Mouse (Mus musculus) liver (tissue): ENCODE measurements around the gene Specc1l.
"Not testable (repeated sequence)": the region's sequence is repeated elsewhere in the genome, so short reads cannot be mapped to it uniquely, and the experiment has no call there.

Source experiments
- DNase-seq: peaks from one replicate; pipeline ENCODE4 v3.0.0-alpha.2; 2020; ENCODE audit warnings: mixed read lengths

The Specc1l gene

DNA sequence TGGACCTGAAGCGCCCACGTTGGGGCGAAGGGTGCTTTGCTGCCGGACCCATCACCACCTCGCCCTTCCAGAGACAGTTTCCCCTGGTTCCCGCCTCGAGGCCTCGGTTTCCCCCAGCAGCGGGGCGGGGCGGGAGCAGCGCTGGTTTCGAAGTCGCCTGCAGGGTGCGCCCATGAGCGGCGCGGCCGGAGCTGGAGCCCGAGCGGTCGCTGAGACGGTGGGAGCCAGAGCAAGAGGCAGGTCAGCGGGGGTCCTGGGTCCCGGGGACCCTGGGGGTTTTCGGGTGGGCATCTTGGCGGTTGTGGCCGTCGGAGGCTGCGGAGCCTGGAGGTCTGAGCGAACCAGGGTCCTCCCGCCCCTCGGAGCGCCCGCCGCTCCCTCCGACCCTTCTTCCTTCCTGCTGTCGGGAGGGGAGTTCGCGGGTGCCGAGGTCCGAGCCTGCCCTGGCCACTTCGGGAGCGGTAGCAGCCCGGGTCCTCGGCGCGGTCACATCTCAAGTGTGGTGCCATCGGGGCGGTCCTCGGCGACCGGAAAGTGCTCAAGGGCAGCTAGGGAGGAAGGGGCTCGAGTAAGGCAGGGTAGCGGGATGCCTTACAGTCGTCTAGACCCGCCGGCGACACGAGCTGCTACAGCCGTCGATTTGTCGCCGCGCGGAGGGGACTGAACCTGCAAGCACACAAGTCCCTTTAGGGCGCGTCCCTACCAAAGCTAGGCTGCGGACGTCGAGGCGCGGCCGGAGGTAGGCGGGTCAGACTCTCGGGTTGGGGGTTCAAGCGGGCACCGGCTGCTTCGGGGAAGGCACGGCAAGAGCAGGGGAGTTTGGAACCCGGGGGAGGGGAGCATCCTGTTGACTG is 105.3 kb downstream of the Specc1l start:
- DNase-seq: peak; percentile 66

DNA sequence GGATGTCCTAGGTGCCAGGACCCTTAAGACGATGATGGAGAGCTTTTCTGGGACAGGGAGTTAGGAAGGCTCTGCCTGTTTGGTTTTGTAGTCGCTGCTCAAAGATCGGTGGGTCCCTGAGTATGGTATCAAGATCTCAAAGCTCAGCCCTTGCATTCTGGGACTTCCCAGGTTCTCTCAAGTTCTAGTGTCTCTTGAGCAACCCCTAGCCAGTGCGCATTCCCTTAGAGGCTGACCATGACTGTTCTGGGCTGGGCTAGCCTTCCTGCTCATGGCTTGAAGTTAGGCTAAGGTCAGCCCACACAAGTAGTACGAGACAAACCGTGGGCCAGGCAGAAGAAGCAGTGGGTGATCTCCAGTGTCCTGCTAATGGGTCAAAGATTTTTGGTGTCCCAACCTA is 106.3 kb downstream of the Specc1l start:
- DNase-seq: no peak

DNA sequence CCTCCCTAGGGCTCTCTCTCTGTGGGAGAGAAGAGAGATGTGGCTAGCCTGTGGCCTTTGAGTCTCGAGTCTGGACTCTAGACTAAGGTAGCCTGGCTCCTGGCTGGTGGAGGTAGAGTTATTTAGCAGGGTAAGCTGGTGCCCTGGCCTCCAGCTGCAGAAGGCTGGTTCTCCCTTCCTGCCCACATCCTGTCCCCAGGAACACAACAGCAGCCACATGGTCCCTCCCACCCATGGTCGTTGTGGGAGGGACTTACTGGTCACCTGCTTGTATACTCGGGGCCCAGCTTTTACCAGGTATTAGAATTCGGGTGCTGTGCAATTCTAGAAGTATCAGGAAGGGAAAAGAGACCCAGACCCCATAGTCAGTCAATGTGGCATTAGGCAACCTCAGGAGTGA is 108.4 kb downstream of the Specc1l start:
- no peak for DNase-seq

DNA sequence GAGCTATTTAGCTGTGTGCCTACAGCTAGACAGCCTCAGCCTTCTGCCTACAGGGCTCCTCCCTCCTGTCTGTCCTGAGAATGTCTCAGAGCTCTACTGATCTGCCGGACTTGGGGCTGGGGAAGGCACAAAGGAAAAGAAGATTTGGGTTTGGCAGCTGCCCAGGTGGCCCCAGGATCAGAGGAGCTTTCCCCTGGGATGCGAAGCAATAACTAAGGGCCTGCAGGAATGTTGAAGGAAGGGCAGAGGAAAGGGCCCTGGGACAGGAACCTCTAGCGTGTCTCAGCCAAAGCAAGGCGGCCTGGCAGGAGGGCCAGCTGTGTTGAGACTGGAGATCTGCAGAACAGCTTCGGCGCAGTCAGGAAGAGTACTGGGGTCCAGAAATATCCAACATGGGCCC is 111.1 kb downstream of the Specc1l start:
- DNase-seq: no peak

DNA sequence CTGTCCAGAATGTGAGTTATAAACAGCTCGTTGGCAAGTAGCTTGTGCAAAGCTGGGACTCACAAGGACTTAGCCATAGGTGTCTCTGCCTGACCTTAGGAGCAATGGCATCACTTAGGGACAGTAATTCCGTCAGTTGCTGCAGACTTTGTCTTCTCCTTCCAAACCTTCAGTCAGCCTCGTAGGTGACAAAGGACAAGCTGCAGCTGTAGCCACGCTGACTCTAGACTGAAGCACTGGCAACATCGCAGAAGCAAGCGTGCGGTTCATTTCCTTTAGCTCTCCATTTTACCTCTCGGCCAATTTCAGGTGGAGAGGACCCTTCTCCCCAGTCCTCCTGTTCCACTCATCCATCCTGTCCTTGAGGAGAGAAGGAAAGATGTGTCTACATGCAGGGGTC is 112.1 kb downstream of the Specc1l start:
- DNase-seq: no peak

GRCm38 (mm10) chr10:75324391-75324790 is 112.5 kb downstream of the Specc1l start:
- DNase-seq: no peak

DNA sequence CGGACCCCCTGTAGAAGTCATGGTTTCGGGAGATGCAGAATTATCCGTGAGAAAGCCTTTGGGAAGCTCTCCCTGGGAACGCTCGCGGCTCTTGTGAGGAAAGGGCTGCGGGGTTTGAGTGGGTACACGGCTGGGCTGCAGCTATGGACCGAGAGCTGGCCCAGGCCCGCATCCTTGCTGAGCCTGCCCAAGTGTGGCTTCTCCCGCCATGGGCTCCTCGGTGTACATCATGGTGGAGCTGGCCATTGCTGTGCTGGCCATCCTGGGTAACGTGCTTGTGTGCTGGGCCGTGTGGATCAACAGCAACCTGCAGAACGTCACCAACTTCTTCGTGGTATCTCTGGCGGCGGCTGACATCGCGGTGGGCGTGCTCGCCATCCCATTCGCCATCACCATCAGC is 113.9 kb downstream of the Specc1l start:
- no peak for DNase-seq

DNA sequence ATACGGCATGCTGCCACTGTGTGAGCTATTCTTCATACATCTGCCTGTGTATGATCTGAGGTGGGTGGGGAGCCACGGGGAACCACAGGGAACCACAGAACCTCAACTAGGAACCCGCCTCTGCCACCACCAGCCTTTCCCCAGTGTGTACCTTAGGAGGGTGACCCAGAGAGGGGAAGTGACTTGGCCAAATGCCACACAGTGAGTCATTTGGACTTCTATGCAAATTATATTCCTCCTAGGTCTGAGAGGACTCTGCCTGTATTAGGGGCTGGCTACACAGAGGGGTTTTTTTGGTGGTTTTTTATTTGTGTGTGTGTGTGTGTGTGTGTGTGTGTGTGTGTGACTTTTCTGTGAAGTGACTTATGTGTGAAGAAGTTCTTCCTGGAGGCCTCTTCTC is 114.7 kb downstream of the Specc1l start:
- peak; percentile 47 for DNase-seq

GRCm38 (mm10) chr10:75327081-75327480 is 115.2 kb downstream of the Specc1l start:
- no peak for DNase-seq

DNA sequence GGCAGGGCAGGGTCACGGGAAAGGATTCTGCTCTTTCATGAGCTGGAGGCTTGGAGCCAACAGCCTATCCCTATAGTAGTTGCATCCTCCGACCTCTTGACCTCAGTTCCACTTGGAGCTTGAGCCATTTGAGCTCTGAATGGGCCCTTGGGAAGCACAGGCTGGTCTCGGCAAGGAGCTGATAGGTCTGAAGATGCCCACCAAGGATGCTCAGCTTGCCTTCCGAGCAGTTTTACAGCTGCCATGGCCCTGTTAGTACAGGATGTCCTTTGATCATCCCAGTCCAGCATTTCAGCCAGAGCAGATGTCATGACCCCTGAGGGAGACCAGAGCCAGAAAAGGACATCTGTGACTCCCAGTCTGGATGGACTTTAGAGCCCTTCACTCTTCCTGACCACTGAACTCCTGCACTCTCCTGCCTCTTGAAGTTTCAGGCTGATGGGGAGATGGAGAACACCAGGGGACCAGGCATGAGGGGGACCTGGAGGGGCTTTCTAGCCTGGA is 116.4 kb downstream of the Specc1l start:
- DNase-seq: no peak

GRCm38 (mm10) chr10:75332268-75332667 is 120.4 kb downstream of the Specc1l start:
- no peak for DNase-seq

DNA sequence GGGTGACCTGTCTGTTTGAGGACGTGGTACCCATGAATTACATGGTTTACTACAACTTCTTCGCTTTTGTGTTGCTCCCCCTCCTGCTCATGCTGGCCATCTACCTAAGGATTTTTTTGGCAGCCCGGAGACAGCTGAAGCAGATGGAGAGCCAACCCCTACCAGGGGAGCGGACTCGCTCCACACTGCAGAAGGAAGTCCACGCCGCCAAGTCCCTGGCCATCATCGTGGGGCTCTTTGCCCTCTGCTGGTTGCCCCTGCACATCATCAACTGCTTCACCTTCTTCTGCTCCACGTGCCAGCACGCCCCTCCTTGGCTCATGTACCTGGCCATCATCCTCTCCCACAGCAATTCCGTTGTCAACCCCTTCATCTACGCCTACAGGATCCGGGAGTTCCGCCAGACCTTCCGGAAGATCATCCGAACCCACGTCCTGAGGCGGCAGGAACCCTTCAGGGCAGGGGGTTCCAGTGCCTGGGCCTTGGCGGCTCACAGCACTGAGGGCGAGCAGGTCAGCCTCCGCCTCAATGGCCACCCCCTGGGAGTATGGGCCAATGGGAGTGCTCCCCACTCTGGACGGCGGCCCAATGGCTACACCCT is 121.4 kb downstream of the Specc1l start:
- no peak for DNase-seq

GRCm38 (mm10) chr10:75334175-75334574 is 122.3 kb downstream of the Specc1l start:
- DNase-seq: no peak

DNA sequence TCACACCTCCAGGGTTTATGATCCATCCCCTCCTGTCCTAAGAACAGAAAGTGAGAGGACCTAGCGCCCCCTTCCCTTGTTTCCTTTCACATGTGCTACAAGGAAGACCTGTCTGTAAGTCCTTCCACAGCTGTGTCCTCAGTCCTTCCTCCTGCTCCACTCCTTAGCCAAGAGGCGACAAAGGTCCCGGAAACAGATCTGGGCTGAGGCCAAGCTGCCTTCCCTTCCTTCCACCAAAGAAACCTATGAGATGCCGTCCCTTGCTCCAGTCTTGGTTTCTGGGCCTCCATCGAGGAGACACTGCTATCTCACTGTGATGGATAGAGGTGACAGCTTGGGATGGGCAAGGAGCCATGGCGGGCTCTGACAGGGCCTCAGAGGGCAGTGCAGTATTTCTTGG is 123.2 kb downstream of the Specc1l start:
- no peak for DNase-seq

DNA sequence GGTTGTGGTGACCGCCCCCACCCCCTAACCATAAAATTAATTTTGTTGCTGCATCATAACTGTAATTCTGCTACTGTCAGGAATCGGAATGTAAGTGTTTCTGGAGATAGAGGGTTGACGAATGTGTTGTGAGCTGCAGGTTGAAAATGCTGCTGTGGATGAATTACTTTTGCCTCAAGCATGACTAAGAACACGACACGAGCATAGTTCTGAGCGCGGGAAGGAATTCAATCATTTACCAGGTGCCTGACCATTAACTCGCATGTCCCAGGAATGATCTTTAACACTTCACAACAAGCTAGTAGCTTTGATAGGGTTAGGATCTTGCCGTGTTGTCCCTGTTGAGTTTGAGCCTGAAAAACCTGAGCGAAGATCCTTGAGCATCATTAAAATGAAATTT is 125.4 kb downstream of the Specc1l start:
- DNase-seq: no peak

- DNase-seq: no peak
Observed at GRCm38 (mm10) chr10:75338852-75339251, 127.0 kb downstream of the Specc1l start.

GRCm38 (mm10) chr10:75339377-75339776 is 127.5 kb downstream of the Specc1l start:
- DNase-seq: no peak

DNA sequence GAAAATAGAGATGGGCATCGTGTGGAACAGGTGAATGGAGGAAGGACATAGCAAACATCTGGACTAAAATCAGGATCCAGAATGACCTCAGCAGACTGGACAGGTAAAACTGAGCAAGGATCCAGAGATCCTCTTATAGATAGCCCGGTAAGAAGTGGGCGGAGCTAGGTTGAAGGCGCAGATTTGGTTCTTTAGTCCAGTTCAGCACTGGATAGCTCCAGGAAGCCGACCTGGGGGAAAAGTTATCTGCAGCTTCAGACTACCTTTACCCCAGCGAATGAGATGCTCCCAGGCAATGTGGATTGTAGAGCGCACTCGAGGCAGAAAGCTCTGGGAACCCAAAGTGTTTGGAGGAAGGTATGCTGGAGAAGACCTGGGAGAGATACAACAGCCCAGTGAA is 130.1 kb downstream of the Specc1l start:
- DNase-seq: no peak

- peak; percentile 47 for DNase-seq
Observed at GRCm38 (mm10) chr10:75344563-75344962, 132.7 kb downstream of the Specc1l start.

- no peak for DNase-seq
Observed at GRCm38 (mm10) chr10:75345265-75345664, 133.4 kb downstream of the Specc1l start.

DNA sequence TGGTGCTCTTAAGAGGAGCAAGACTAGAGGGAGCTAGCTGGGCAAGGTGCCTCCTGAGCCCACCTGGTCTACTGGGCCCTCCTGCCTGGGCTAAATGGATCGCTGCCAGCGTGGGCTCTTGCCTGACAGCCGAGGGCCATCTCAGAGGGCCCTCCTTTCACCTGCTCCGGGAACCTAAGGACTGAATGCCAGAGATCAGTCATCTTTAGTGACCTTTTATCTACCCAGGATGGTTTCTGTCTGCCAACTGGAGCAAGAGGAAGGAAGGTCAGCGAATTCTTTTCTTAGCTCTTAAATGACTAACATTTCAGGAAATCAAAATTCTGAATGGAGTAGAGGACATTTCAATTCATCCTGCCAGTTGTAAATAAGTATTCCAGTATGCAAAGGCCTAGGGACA is 138.7 kb downstream of the Specc1l start:
- no peak for DNase-seq

DNA sequence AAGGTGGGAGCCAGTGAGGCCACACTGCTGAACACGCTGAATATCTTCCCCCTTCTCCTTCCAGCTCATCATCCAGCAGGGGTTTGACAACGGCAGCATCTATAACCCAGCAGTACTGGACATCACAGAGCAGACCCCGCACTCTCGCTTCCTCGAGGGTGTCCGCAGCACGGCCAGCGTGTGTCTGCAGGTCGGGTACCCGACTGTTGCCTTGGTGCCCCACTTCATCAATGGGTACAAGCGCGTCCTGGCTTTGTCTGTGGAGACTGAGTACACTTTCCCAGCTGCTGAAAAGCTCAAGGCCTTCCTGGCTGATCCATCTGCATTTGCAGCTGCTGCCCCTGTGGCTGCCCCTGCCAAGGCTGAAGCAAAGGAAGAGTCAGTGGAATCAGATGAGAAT is 140.7 kb downstream of the Specc1l start:
- DNase-seq: no peak

- not testable (repeated sequence) for DNase-seq
Observed at GRCm38 (mm10) chr10:75353838-75354241, 142.0 kb downstream of the Specc1l start.

GRCm38 (mm10) chr10:75355341-75355740 is 143.5 kb downstream of the Specc1l start:
- no peak for DNase-seq
